Mouse (Mus musculus): ENCODE measurements around the gene Pde4dip. TPM values are rescaled to one million over a fixed set of nuclear protein-coding genes. Genes with fewer than 3 reads are reported as not detected.
A peak's percentile ranks its signal among the peaks of the same experiment; 100 is the strongest.

Pde4dip gene
- total RNA-seq (2021), result 100 to 1,000 TPM; 243 to 274 TPM
- long read RNA-seq, experiment 1, full-length matches to known transcripts, result 10 of 100 reads
- long read RNA-seq, experiment 1, partial matches to known transcripts, result 47 of 100 reads
- long read RNA-seq, experiment 1, other reads (novel, unspliced or antisense), result 43 of 100 reads
- long read RNA-seq, experiment 2, full-length matches to known transcripts, result 11 of 77 reads
- long read RNA-seq, experiment 2, partial matches to known transcripts, result 30 of 77 reads
- long read RNA-seq, experiment 2, other reads (novel, unspliced or antisense), result 36 of 77 reads

DNA sequence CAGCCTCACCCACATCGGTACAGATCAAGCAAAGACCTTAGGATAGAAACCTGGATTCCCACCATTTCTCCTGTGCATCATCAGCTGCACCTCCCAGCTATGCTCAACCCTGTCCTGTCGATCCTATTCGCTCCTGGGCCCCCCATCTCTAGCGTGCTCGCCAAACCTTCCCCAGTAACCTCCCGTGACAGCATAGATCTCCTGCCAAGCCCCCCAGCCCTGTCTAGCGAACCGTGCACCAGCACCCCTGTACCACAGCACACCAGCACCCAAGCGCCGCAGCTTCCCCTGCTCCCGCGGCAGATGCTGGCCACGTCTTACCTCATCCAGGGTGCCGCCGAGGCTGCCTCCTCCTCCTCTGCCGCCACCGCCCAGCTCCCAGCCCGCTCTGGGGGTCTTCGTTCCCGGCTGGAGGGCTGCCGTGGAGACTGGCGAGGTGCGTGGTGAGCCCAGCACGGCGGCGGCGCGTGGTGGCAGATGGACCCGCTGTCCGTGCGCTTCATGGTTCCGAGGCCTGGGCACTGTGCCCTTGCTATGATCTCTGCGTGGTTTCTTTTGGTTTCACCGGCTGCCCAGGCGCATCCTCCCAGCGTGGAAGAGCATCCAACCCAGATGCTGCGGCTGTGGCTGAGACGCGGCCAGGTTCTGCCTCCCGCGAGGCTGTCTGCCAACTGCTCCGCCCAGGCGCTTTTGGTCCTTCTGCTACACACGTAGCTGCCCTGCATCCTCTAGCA lies at the start of gene Pde4dip:
Gene Pde4dip (minus strand): TSS at position 540 of the 734 bp plus-strand sequence.
- DNase-seq (ENCODE audit: low spot score in 2 of 2), result peak; percentile 70 to 72
- intact Hi-C loops (cut with DNase I), result no loop called here

GRCm38 (mm10) chr3:97937945-97938266 lies 49.4 kb upstream of the Pde4dip start:
- intact Hi-C loops (cut with DNase I), result no loop called here
- DNase-seq (ENCODE audit: low spot score in 2 of 2), result no peak

- intact Hi-C loops (cut with DNase I), result no loop called here
- no peak for DNase-seq (ENCODE audit: low spot score in 2 of 2)
These were observed 48.8 kb upstream of the Pde4dip start for GRCm38 (mm10) chr3:97937068-97937944.

DNA sequence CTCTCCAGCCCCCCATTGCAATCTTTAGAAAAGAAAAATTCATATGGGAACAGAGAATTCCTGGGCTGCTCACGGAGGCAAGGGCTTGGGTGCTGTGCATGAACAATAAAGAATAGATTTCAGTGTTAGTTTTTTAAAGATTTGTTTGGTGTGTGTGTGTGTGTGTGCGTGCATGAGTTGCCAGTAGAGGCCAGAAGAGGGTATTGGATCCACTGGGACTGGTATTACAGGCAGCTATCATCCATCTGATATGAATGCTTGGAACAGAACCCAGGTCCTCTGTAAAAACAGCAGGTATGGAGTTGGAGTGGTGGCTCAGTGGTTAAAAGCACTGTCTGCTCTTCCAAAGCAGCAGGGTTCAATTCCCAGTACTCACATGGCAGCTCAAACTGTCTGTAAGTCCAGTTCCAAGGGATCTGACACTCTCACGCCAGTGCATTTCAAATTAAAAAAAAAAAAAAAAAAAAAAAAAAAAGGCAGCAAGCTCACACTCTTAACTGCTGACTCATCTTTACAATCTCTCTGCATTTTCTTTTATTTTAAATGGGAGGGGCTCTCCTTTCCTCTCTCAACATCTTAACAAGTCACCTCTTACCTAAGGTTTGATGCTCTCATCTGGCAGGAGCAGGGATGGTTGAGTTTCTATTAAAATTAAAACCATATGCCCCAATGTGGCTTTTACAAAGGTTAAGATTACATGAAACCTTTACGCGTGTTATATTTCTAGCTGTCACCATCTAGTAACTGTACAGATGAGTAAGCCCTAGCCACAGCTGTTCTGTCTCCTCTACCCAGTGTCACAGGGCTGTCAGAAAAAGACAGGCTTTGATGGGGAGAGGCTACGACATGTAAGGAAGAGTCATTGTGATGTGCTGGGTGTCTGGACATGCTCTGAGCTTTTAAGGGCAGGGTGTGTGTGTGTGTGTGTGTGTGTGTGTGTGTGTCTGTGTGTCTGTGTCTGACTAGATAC lies 46.1 kb upstream of the Pde4dip start:
- intact Hi-C loops (cut with DNase I), result loop anchor here (5.0 kb wide), 1 partner anchor 78 kb away; the partner anchor contains the start of gene Notch2

GRCm38 (mm10) chr3:97933811-97934210 lies 45.3 kb upstream of the Pde4dip start:
- intact Hi-C loops (cut with DNase I), result loop anchor here (5.0 kb wide), 1 partner anchor 78 kb away; the partner anchor contains the start of gene Notch2
- DNase-seq (ENCODE audit: low spot score in 2 of 2), result no peak

More for the DNA sequence above, 46.1 kb upstream of the Pde4dip start:
- DNase-seq (ENCODE audit: low spot score in 2 of 2), result no peak

- DNase-seq (ENCODE audit: low spot score in 2 of 2), result no peak
- intact Hi-C loops (cut with DNase I), result loop anchor here (5.0 kb wide), 1 partner anchor 79 kb away; the partner anchor contains the start of gene Notch2
These were observed 44.7 kb upstream of the Pde4dip start for GRCm38 (mm10) chr3:97933251-97933650.

DNA sequence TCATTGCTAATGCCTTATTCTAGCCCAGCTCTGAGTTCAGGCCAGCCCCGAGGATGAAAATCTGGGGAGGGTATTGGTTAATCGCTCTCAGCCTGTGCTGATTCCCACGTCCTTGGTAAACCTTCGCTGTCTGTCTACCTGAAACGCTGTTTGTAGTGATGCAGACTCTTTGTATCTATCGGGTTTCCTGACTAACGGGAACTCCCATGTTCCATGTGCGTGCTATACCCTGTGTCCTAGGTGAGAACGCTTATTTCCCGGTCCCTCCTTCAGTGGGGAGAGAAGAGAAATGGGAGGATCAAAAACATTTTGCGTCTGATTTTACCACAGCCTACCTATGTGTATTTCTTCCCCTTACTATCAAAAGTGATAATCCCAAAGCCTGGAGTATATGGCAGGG lies 44.3 kb upstream of the Pde4dip start:
- DNase-seq (ENCODE audit: low spot score in 2 of 2), result no peak
- intact Hi-C loops (cut with DNase I), result loop anchor here (5.0 kb wide), 1 partner anchor 80 kb away; the partner anchor contains the start of gene Notch2

DNA sequence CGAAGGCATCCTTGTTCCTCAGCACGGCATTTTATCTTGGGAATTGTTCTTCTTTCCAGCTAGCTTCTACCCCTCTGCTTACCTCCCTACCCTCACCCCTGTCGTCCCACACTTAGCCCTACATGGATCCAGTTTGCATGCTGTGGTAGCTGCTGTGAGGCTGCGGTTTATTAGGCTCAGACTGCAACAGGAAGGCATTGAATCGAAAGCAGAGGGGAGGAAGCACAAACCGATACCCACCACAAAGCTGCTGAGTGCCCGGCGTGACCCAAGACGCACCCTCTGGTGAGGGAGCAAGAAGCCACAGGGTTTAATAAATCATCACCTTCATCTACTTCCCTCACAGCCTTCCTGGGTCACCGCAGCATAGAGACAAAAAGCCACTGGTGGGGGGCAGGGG lies 43.6 kb upstream of the Pde4dip start:
- intact Hi-C loops (cut with DNase I), result loop anchor here (5.0 kb wide), 1 partner anchor 80 kb away; the partner anchor contains the start of gene Notch2
- no peak for DNase-seq (ENCODE audit: low spot score in 2 of 2)

- intact Hi-C loops (cut with DNase I), result loop anchor here (1.0 to 5.0 kb wide), 2 partner anchors 81 to 293 kb away; partner anchors contain the start of gene Notch2
- peak; percentile 44 to 50 for DNase-seq (ENCODE audit: low spot score in 2 of 2)
These were observed 42.9 kb upstream of the Pde4dip start for GRCm38 (mm10) chr3:97931310-97931885.

DNA sequence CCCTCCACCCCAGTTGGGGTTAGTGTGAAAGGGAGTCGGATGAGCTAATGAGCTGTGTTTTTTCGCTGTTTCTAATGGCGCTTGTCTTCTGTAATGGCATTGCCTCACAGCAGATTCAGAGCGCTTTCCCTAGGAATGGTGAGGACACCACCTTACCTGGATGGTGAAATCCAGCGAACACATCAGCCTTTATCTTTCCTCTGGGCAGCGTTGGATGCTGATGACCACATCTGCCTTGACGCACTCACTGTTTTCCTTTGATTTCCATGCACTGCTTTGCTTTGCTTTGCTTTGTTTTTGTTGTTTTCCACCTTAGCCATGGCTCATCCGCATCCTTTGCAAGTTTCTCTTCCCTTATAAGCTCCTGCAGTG lies 42.3 kb upstream of the Pde4dip start:
- intact Hi-C loops (cut with DNase I), result loop anchor here (1.0 to 5.0 kb wide), 2 partner anchors 82 to 294 kb away; partner anchors contain the start of gene Notch2

GRCm38 (mm10) chr3:97930141-97930786 lies 41.8 kb upstream of the Pde4dip start:
- intact Hi-C loops (cut with DNase I), result loop anchor here (5.0 kb wide), 1 partner anchor 82 kb away; the partner anchor contains the start of gene Notch2
- DNase-seq (ENCODE audit: low spot score in 2 of 2), result no peak

More for the DNA sequence above, 42.3 kb upstream of the Pde4dip start:
- no peak for DNase-seq (ENCODE audit: low spot score in 2 of 2)

DNA sequence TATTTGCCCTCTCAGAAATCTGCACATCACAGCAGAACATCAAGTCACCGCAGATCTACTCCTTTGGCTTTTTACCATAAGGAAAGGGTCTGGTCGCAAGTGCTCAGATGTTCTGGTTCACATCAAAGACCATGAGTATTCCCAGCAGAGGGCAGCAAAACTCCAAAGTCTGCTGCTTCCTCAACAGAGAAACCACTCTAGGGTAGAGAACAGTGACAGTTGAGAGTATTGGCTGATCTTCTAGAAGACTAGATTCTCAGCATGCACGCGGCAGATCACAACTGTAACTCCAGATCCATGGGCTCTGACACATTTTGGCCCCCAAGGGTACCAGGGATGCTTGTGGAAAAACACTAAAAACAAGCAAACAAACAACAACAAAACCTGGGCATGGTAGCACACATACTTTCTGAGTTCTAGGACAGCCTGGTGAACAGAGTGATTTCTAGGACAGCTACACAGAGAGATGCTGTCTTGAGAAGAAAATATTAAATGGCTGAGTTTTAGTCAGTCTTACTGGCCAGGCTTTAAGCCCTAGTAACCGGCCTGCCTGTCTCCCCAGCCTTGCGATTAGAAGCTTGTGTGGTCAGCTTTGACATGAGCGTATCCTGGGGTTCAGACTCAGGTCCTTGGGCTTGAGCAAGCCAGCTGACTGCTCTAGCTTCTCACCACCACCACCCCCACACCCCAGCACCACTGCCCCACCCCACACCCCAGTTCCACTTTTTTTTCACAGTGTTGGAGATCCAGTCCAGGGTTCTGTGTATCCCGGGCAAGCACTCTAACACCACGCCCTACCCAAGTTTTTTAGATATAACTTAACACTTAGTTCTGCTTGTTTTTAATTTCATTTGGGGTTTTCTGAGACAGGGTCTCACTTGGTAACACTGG lies 40.7 kb upstream of the Pde4dip start:
- intact Hi-C loops (cut with DNase I), result loop anchor here (5.0 kb wide), 1 partner anchor 383 kb away; no protein-coding TSS in a partner anchor
- peak; percentile 89 to 90 for DNase-seq (ENCODE audit: low spot score in 2 of 2)

- intact Hi-C loops (cut with DNase I), result loop anchor here (5.0 kb wide), 1 partner anchor 385 kb away; no protein-coding TSS in a partner anchor
- no peak for DNase-seq (ENCODE audit: low spot score in 2 of 2)
These were observed 38.8 kb upstream of the Pde4dip start for GRCm38 (mm10) chr3:97927322-97927721.

- DNase-seq (ENCODE audit: low spot score in 2 of 2), result no peak
- intact Hi-C loops (cut with DNase I), result loop anchor here (5.0 kb wide), 1 partner anchor 387 kb away; no protein-coding TSS in a partner anchor
These were observed 36.7 kb upstream of the Pde4dip start for GRCm38 (mm10) chr3:97925246-97925645.

DNA sequence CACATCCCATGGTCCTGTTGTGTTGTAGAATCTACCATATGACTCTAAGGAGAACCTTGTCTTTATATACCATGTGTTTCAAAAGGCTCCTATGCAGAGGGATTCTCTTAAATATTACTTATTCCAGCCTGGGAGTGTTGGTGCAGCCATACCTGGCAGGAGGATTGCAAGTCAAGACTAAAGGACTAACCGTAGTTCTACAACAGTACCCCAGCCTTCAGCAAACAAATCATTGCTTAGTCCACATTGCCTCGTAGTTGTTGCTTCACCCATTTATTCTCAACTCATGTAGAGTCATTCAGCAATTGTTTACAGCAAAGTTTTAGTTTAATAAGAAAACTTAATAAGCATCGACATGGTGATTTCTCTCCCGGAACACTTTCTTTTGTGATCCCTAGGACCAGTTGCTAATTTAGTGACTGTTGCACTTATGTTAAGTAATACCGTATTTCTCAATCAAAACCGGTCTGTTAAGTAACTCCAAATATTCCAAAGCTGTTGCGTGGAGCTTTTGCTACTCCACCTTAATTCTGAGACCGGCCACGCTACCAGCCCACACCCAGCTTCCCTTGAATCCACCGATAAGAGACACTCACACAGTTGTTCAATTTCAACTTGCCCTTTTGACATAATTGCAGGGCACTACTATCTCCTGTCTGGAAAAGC lies 30.5 kb upstream of the Pde4dip start:
- intact Hi-C loops (cut with DNase I), result no loop called here
- DNase-seq (ENCODE audit: low spot score in 2 of 2), result no peak

- peak in 1 of 2 experiments; percentile 31 for DNase-seq (ENCODE audit: low spot score in 2 of 2)
- intact Hi-C loops (cut with DNase I), result no loop called here
These were observed 26.6 kb upstream of the Pde4dip start for GRCm38 (mm10) chr3:97915081-97915480.

All from left cerebral cortex, postnatal 14 days (tissue).